Mouse (Mus musculus) A20 (cell line): ENCODE data around the gene Jak1.

Experiments
- DNase-seq: peaks from one replicate; pipeline ENCODE4 v3.0.0-alpha.2; 2011; ENCODE audit warnings: low read depth, low spot score

The Jak1 gene

GRCm38 (mm10) chr4:101239313-101240162 lies 25.5 kb downstream of the Jak1 start:
- DNase-seq: no peak

- no peak for DNase-seq
Measured at GRCm38 (mm10) chr4:101238589-101238988, 26.5 kb downstream of the Jak1 start.

- DNase-seq: no peak
Measured at GRCm38 (mm10) chr4:101236797-101237196, 28.3 kb downstream of the Jak1 start.

GRCm38 (mm10) chr4:101235964-101236363 lies 29.1 kb downstream of the Jak1 start:
- DNase-seq: no peak

- DNase-seq: no peak
Measured at GRCm38 (mm10) chr4:101234753-101235152, 30.3 kb downstream of the Jak1 start.

- DNase-seq: no peak
Measured at GRCm38 (mm10) chr4:101234332-101234731, 30.8 kb downstream of the Jak1 start.

GRCm38 (mm10) chr4:101230621-101231020 lies 34.5 kb downstream of the Jak1 start:
- DNase-seq: no peak

GRCm38 (mm10) chr4:101227398-101227797 lies 37.7 kb downstream of the Jak1 start:
- DNase-seq: no peak

GRCm38 (mm10) chr4:101225984-101226383 lies 39.1 kb downstream of the Jak1 start:
- no peak for DNase-seq

GRCm38 (mm10) chr4:101220946-101221345 lies 44.1 kb downstream of the Jak1 start:
- DNase-seq: no peak

GRCm38 (mm10) chr4:101219839-101220238 lies 45.2 kb downstream of the Jak1 start:
- no peak for DNase-seq

GRCm38 (mm10) chr4:101217026-101217540 lies 48.0 kb downstream of the Jak1 start:
- peak; percentile 77 for DNase-seq

- DNase-seq: no peak
Measured at GRCm38 (mm10) chr4:101216286-101216685, 48.8 kb downstream of the Jak1 start.

- DNase-seq: no peak
Measured at GRCm38 (mm10) chr4:101213477-101213876, 51.6 kb downstream of the Jak1 start.

- DNase-seq: no peak
Measured at GRCm38 (mm10) chr4:101207492-101207891, 57.6 kb downstream of the Jak1 start.

- DNase-seq: no peak
Measured at GRCm38 (mm10) chr4:101203518-101203917, 61.6 kb downstream of the Jak1 start.

- no peak for DNase-seq
Measured at GRCm38 (mm10) chr4:101202626-101203025, 62.5 kb downstream of the Jak1 start.

- peak; percentile 46 for DNase-seq
Measured at GRCm38 (mm10) chr4:101199433-101200081, 65.5 kb downstream of the Jak1 start.

GRCm38 (mm10) chr4:101198333-101198732 lies 66.7 kb downstream of the Jak1 start:
- DNase-seq: no peak

GRCm38 (mm10) chr4:101197421-101198170 lies 67.5 kb downstream of the Jak1 start:
- no peak for DNase-seq

GRCm38 (mm10) chr4:101196407-101196806 lies 68.7 kb downstream of the Jak1 start:
- DNase-seq: no peak

- DNase-seq: no peak
Measured at GRCm38 (mm10) chr4:101194170-101194569, 70.9 kb downstream of the Jak1 start.
